Mouse (Mus musculus) right cerebral cortex, adult 2 months (tissue): ENCODE results near the gene Mtrex.

Experiments
- DNase-seq, 2 experiments: peaks; one replicate each; pipeline ENCODE4 v3.0.0; 2021 to 2022; ENCODE audit warnings: low spot score in 2 of 2

The Mtrex gene

GRCm38 (mm10) chr13:112927287-112928001, at the start of gene Mtrex, which contains the start of gene Dhx29:
TSS of gene Mtrex (minus strand) at chr13:112927398.
TSS of gene Dhx29 (plus strand) at chr13:112927454.
- DNase-seq: peak; percentile 99 to 100

GRCm38 (mm10) chr13:112976720-112977119, 49.5 kb upstream of the Mtrex start:
- no peak for DNase-seq

DNA sequence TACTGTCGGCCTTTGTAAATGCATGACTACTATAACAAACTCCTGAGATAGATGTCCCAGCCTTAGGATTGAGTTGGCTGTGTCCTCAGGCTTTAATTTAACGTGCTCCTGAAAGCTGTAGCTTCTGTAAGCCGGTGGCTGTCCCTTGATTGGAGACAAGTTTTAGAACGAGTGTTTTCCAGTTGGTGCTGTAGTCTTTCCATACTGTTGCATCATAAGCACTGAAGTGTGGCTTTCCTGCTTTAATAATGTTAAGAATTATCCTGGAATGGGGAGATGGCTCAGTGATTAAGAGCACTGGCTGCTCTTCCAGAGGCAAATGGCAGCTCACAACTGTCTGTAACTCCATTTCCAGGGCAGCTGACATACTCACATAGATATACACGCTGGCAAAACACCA, 40.1 kb upstream of the Mtrex start:
- no peak for DNase-seq

DNA sequence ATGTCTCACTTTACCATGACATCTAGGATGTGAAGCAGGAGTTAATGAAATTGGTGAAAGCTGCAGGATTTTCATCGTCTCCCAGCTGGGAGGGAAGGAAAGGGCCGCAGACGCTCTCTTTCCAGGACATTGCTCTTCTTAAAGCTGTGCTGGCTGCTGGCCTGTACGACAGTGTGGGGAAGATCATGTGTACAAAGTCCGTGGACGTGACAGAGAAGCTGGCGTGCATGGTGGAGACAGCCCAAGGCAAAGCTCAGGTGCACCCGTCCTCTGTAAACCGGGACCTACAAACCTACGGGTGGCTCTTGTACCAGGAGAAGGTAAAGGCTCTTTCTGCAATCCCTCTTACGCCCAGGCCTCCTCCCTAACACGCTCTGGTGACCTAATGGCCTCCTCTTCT, 37.2 kb upstream of the Mtrex start:
- no peak for DNase-seq

DNA sequence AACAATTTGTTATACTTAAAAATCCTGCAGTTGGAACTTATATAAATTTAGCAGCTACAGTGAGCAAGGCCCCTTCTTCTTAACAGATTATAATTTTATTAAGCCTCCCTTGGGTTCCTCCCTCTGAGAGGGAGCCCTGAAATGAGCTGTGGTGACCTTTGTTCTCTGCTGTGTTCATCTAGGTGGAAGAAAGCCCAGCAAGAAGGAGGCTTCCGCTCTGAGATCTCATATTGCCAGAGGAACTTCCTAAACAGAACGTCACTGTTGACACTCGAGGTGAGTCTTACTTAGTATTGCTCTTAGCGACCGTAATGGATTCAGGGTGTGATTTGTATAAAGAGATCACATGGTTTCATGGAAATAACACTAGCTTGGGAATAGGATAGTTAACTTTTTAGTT, 35.9 kb upstream of the Mtrex start:
- DNase-seq: no peak

DNA sequence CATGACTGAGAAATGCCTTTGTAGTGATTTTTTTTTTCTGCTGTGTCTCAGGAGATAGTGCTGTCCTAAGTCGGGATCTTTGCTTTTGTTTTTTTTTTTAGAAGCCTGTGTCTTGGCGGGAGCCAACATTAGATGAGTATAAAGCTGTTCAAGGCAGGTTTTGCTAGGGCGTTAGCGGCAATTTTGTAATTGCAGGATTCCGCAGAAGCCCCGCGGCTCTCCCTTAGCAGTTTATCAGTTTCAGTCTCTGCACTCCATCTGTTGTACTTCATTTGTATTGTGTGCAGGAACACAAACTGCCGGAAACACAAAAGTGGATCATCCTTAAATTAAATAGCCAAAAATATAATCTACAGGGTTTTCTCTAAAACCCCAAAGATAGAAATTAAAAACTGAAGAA, 26.9 kb upstream of the Mtrex start:
- no peak for DNase-seq

GRCm38 (mm10) chr13:112945900-112946299, 18.7 kb upstream of the Mtrex start:
- no peak for DNase-seq

GRCm38 (mm10) chr13:112945312-112945711, 18.1 kb upstream of the Mtrex start:
- no peak for DNase-seq

- peak; percentile 10 to 24 for DNase-seq
Observed at GRCm38 (mm10) chr13:112941879-112942330, 14.7 kb upstream of the Mtrex start.

- no peak for DNase-seq
Observed at GRCm38 (mm10) chr13:112938130-112938529, 10.9 kb upstream of the Mtrex start.

- DNase-seq: no peak
Observed at GRCm38 (mm10) chr13:112928038-112928668, 955 bp upstream of the Mtrex start.

DNA sequence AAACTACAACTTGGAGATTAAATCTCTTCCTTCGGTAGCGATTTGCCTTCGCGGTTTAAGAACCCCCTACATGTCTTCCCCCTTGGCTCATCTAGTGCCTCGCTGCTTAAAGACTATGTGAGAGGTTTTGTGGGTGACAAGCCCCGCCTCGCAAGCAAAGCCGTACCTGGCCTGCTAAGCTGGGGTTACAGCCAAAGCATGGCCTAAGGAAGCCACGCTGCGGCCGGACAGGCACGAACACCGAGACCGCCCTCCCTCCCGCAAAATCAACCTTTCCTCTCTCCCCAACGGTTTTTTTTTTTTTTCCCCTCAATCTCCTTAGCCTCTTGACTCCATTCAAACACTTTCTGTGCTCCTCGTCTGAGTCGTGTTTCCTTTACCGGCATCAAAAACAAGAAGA, 402 bp downstream of the Mtrex start:
- no peak for DNase-seq

- DNase-seq: no peak
Observed at GRCm38 (mm10) chr13:112925976-112926375, 1.2 kb downstream of the Mtrex start.

DNA sequence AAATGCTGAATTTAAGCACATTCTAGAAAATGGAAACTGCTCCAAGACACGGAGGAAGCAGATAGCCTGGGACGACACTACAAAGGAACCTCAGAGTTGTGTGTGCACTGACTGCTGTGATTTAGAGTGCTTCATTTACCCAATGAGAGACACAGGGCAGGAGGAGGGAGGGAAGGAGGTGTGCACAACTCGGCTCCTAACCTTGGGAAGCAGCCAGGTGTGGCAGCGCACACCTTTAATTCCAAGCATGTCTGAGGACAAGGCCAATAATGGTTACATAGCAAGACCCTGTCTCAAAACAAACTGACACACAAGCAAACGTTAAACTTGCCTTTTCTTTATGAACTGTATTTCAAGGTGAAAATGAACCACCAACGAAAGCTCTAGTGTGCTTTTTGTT, 1.9 kb downstream of the Mtrex start:
- DNase-seq: no peak

DNA sequence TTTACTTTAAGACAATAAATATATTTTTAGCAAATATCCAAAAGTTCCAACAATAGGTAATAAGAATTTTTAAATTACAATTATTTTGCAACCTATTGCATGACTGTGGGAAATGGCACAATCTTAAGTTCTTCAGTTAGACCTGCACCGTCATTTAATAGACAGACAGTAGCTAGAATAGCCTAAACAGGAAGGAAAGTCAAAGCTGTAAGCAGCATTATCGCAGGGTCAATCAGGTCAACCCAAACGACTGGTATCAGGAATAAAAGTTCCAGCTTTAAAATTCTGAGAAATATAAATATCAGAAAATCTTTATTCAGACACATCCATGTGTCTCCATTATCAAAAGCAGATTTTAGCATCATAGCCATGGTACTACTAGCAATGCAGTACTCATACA, 6.3 kb downstream of the Mtrex start:
- DNase-seq: no peak

DNA sequence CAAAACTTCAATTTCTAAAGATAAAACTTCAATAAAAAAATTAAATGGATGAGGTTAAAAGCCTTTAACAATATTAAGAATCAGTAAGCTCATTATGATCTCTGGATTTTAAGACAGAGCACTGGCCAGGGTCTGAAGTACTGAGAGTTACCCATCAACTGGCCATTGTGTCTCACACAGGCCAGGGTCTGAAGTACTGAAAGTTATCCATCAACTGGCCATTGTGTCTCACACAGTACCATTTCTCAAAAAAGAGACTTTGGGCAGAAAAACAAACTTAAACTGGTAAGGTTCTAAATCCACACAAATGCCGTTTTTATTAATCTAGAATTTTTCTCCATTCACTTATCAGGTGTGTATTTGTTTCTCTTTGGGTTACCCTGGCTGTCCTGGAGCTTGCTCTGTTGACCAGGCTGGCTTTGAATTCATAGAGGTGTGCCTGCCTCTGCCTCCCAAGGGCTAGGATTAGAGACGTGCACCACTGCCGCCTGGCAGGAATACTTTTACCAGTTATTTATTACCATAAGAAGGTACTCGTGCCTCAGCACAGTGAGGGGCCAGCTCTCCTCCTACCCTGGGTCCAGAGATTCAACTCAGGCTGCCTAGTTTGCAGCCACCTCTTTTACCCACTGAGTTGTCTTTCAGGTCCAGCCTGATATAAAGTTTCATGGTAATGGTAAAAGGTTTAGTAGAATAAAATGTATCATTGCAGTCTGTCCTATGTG, 7.9 kb downstream of the Mtrex start:
- no peak for DNase-seq

- peak in 1 of 2 experiments; percentile 4 for DNase-seq
Observed at GRCm38 (mm10) chr13:112910434-112910833, 16.8 kb downstream of the Mtrex start.

GRCm38 (mm10) chr13:112909663-112910062, 17.5 kb downstream of the Mtrex start:
- DNase-seq: peak; percentile 26 to 59

DNA sequence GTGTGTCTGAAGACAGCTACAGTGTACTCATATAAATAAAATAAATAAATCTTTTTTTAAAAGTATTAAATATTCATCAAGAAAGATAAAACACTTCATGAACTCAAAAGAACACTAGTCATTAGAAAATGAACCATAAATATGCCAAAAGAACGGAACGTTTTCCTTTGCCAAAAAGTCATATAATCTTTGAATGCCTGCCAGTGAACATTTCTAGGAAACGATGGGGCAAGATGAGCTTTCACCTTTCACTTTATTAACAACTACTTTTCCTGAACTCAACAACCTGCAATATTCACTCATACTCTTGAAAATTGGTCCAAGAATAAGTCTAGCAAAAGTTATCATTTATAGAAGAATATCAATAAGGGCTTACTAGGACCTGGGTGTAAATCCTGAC, 25.0 kb downstream of the Mtrex start:
- no peak for DNase-seq

DNA sequence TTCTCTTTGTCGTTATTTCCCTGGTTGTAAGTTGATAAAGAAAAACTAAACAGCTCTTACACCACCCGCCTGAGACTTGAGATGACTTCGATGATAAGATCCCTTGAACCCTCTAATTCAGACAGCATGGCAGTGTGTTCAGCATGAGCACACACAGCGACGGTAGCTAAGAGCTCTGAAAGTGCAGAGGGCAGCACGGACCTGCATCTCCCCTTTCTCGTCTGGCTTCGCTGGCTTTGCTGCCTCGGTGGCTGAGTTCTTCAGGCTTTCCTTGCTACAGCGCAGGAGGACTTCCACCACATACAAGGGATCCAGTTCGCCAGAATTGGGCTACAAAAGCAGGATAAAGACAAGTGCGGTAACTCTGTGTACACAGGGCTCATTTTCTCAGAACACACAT, 40.0 kb downstream of the Mtrex start:
- DNase-seq: no peak

- DNase-seq: no peak
Observed at GRCm38 (mm10) chr13:112871500-112872266, 55.5 kb downstream of the Mtrex start.
